Mouse (Mus musculus) liver, adult 2 months (tissue): ENCODE measurements around the gene Fryl.

Experiments used
- CTCF ChIP-seq: fragments of 200-500 bp; IDR thresholded peaks from 2 replicates; pipeline ENCODE4 v1.5.1; 2011; ENCODE audit warnings: low read depth, low read length, control low read depth
- POLR2A ChIP-seq: fragments of 200-500 bp; IDR thresholded peaks from 2 replicates; pipeline ENCODE4 v1.6.1; 2011; ENCODE audit warnings: low read length, control low read depth; ENCODE audit not compliant: insufficient read depth; ENCODE audit errors: extremely low read depth

- TF ChIP-seq CTCF (no peak), POLR2A (no peak)
Observed at GRCm38 (mm10) chr5:72972934-72973333, 283.5 kb downstream of the Fryl start.
